Mouse (Mus musculus) myocyte (in vitro differentiated cells): ENCODE results near the gene Prkch.

Experiments
- TCF12 ChIP-seq: IDR thresholded peaks from one replicate; pipeline ENCODE4 v1.6.1; 2011; ENCODE audit warnings: mild to moderate bottlenecking, control low read depth; ENCODE audit not compliant: poor library complexity, insufficient read depth, severe bottlenecking
- USF1 ChIP-seq: IDR thresholded peaks from one replicate; pipeline ENCODE4 v1.6.1; 2011; ENCODE audit warnings: low read depth, mild to moderate bottlenecking, control low read depth, moderate library complexity

DNA sequence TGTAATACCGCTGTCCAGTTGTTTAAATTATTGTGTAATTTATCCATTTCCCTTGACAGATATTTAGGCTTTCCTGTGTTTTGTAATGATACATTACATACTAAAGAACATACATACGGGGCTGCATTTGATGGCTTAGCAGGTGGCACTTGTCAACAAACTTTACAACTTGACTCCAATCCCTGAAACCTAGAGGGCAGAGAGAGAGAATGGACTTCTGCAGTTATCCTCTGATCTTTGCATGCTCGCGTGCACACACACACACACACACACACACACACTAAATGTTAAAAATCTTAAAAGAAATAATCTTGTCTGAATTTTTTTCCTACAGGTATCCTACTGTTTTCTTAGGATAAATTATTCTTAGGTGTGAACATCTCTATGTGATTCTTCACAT is 236.6 kb downstream of the Prkch start:
- no peak for TF ChIP-seq TCF12
- no peak for TF ChIP-seq USF1
